Mouse (Mus musculus): Measurements from ENCODE around the gene Camkv.

Gene Camkv

GRCm38 (mm10) chr9:107985131-107986119 is 50.0 kb downstream of the Camkv start, which contains the start of gene Inka1:
Gene Inka1, minus strand, starts transcription at chr9:107985879.
- peak; percentile 93 for DNase-seq (ENCODE audit: extremely low read depth, insufficient read length, low spot score)

- peak; percentile 62 for DNase-seq (ENCODE audit: extremely low read depth, insufficient read length, low spot score)
These were observed 50.9 kb downstream of the Camkv start for GRCm38 (mm10) chr9:107986376-107986775.

DNA sequence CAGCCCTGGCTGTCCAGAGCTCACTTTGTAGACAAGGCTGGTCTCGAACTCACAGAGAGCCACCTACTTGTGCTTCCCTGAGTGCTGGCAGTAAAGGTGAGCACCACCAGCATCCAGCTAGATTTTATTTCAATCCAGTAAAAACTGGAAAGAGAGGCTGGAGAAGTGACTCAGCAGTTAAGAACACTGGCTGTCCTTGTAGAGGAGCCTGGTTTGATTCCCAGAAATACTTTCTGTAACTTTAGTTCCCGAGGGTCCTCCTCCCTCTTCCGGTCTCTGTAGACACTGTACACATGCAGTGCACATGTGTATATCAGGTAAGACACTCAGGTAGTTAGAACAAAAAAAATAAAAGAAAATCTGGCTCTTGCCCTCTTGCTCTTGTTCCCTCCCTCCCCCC is 52.5 kb downstream of the Camkv start:
- no peak for DNase-seq (ENCODE audit: extremely low read depth, insufficient read length, low spot score)

DNA sequence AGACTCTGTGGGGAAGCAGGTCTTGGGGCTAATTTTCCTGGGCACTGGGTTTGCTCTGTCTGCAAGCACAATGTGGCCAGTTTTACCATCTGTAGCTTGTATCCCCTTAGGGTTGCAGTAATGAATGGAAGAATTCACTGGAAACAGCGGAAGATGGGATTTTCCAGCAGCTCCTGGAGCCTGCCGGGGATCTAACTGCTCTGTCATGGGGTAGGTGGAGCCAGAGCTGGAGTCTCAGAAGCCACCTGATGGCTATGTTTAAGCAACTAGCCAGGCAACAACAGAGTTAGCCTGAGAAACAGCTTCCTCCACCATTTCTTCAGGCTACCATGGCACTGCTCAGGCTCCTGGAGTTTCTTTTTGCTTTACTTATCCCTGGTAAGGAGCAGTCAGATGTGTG is 56.7 kb downstream of the Camkv start, which contains the start of gene Cdhr4:
TSS of gene Cdhr4 (plus strand) at position 301 of the 400 bp plus-strand sequence.
- no peak for DNase-seq (ENCODE audit: extremely low read depth, insufficient read length, low spot score)

DNA sequence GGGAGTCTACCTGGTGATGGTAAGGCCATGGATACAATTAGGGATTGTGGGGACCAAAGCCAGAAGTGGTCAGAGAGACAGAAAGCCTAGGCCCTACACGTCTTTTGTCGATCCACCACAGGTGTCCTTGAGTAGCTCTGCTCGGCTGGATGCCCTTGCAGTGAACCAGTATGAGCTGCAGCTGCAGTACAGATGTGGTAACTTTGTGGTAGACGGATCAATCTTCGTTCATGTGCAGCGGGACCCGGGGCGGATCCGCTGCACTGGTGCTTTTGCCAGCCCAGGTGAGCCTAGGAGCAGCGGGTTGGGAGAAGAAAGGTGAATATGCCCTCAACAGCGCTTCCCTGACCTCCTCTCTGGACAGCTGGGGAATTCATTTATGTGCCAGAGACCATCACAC is 57.5 kb downstream of the Camkv start:
- DNase-seq (ENCODE audit: extremely low read depth, insufficient read length, low spot score) = no peak

DNA sequence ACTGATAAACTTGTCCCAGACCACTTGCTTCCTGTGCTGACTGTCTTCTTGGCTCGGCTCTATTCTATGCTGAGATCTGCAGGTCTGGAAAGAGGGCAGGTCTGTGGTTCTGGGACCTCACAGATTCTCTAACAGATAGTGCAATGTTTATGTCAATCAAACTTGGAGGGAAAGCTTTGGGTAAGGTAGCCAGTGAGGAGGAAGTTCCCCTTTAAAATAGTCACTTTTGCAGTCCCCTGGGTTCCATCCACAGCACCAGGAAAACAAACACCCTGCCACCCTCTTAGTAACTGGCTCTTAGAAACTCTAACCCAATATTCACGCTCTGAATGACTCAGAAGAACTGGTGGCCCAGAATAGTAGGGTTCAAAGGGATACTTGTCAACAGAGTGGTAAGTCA is 59.0 kb downstream of the Camkv start:
- no peak for DNase-seq (ENCODE audit: extremely low read depth, insufficient read length, low spot score)

GRCm38 (mm10) chr9:107995513-107995912 is 60.0 kb downstream of the Camkv start:
- no peak for DNase-seq (ENCODE audit: extremely low read depth, insufficient read length, low spot score)

- DNase-seq (ENCODE audit: extremely low read depth, insufficient read length, low spot score) = no peak
These were observed 60.6 kb downstream of the Camkv start, which contains the start of gene Gm20662 for GRCm38 (mm10) chr9:107996049-107996448. Gene Gm20662, plus strand, starts transcription at chr9:107996349.

Measured in 3134 (cell line).